In the genomic region with DNA sequence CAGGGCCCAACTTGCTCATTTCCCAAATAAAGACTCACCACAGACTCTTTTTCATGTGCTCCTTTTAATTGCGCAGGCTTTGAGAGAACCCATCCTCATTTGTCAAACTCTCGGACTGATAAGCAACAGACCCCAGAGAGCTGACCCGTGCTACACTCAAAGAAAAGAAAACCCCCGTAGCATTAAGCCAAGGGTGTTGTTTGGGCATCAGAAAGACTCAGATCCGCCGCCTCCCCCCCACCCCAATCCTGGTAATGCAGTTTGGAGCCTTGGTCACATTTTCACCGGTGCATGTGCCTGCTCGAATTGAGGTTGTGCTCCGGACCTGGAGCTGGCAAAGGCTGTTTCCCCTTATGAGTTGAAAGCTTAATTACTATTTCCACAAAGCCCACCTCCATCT, we compare ENCODE assay signal across 8 mouse cellular contexts. TPM values are rescaled to one million over a fixed set of nuclear protein-coding genes. Genes with fewer than 3 reads are reported as not detected.
A peak's percentile ranks its signal among the peaks of the same experiment; 100 is the strongest.
DNase-seq lines count a peak whose midpoint lies in the region; ATAC-seq and TF ChIP-seq lines count a peak whose summit lies in the region.

A gene (minus strand): TSS at position 101 of the 400 bp plus-strand sequence.

- DNase-seq in left cerebral cortex, adult 2 months (ENCODE audit: extremely low spot score in 1 of 2, low spot score in 2 of 2): no peak
- no peak for DNase-seq in left cerebral cortex, postnatal 4 days
- DNase-seq in layer of hippocampus, postnatal 25 days (ENCODE audit: extremely low spot score in 1 of 2, low spot score in 1 of 2): no peak
- DNase-seq in cerebellum, adult 9-11 months: no peak
- DNase-seq in adipocyte (ENCODE audit: low spot score): no peak

- peak within 1 kb of the TSS; percentile 50 for H3K4me2 ChIP-seq in forebrain, embryonic 12.5 days
- peak within 1 kb of the TSS; percentile 58 for H3K4me2 ChIP-seq in neural tube, embryonic 12.5 days (replicated peaks)

- no peaks in the 10 kb centered on the region for H3K9me3 ChIP-seq in forebrain, embryonic 12.5 days
- no peaks in the 10 kb centered on the region for H3K9me3 ChIP-seq in neural tube, embryonic 12.5 days

- ATAC-seq in forebrain, embryonic 12.5 days (ENCODE audit: low FRiP score): no peak
- no peak for ATAC-seq in neural tube, embryonic 12.5 days (ENCODE audit: low FRiP score, low read depth)
- no peak for ATAC-seq in erythroblast, adult 5-6 weeks (replicated peaks; ENCODE audit: low FRiP score, poor library complexity, severe bottlenecking)

- intact Hi-C loops in left cerebral cortex, adult 2 months (cut with DNase I): no loop called here
- intact Hi-C loops in left cerebral cortex, postnatal 4 days (cut with DNase I): loop anchor here (5.0 kb wide), 2 partner anchors 288 to 303 kb away; no protein-coding TSS in a partner anchor

- TF ChIP-seq CTCF in left cerebral cortex, adult 2 months (IDR thresholded peaks at IDR 0.05): no peak

- no peaks in the 10 kb centered on the region for H3K36me3 ChIP-seq in forebrain, embryonic 12.5 days (replicated peaks)
- H3K36me3 ChIP-seq in neural tube, embryonic 12.5 days: no peaks in the 10 kb centered on the region

- H3K4me1 ChIP-seq in forebrain, embryonic 12.5 days: peaks cover 16% of the 10 kb centered on the region
- peaks cover 11% of the 10 kb centered on the region; the same call in 1 of the 2 replicates for H3K4me1 ChIP-seq in neural tube, embryonic 12.5 days

- peak within 1 kb of the TSS; percentile 37 for H3K4me3 ChIP-seq in left cerebral cortex, adult 2 months
- H3K4me3 ChIP-seq in forebrain, embryonic 12.5 days (replicated peaks): peak within 1 kb of the TSS; percentile 29
- H3K4me3 ChIP-seq in neural tube, embryonic 12.5 days: peak within 1 kb of the TSS; percentile 27

- WGBS in forebrain, embryonic 12.5 days: 8% methylated on average over 9 of the region's 9 CpGs
- 10% methylated on average over 9 of the region's 9 CpGs for WGBS in neural tube, embryonic 12.5 days

- peaks cover 99% of the 10 kb centered on the region for H3K27me3 ChIP-seq in forebrain, embryonic 12.5 days
- peaks cover 94% of the 10 kb centered on the region for H3K27me3 ChIP-seq in neural tube, embryonic 12.5 days (replicated peaks)

- H3K9ac ChIP-seq in forebrain, embryonic 12.5 days: no peak within 1 kb of the TSS
- 0 out of 2 replicates have a peak within 1 kb of the TSS, but pooled peaks have one; percentile 33 for H3K9ac ChIP-seq in neural tube, embryonic 12.5 days

- H3K27ac ChIP-seq in left cerebral cortex, adult 2 months: no peak within 1 kb of the TSS
- H3K27ac ChIP-seq in forebrain, embryonic 12.5 days: no peak within 1 kb of the TSS
- H3K27ac ChIP-seq in neural tube, embryonic 12.5 days: no peak within 1 kb of the TSS

RNA-seq across cellular contexts. Expression of the gene that starts here (rescaled TPM):
- 10 to 100 TPM; 10.4 to 11.0 TPM for total RNA-seq in left cerebral cortex, adult 2 months (2021)
- 1 to 10 TPM; 9.6 to 9.8 TPM for total RNA-seq in left cerebral cortex, postnatal 4 days (2021)
- polyA plus RNA-seq in forebrain, embryonic 12.5 days (2016; fragmentation: Nextera tagmentation; extraction: Ambion mirVana): 3.3 and 4.0 TPM in 2 replicates
- total RNA-seq in layer of hippocampus, postnatal 25 days (2021): 10 to 100 TPM; 13.0 to 17.5 TPM
- 8.2 and 9.0 TPM in 2 replicates for polyA plus RNA-seq in neural tube, embryonic 12.5 days (2016; fragmentation: Nextera tagmentation; extraction: Ambion mirVana)
- total RNA-seq in erythroblast, adult 5-6 weeks (2015; ENCODE audit: low replicate concordance): not detected in 2 replicates
- total RNA-seq in erythroblast, adult 5-6 weeks (2017; ENCODE audit: low replicate concordance): not detected in 2 replicates

Comparison
In these comparisons a context has a peak if more than half of its experiments do, and no peak if none do; other contexts are left out.
1. RNA of the gene that starts here (total RNA-seq): 13.0 to 17.5 TPM in layer of hippocampus, postnatal 25 days, 10.4 to 11.0 TPM in left cerebral cortex, adult 2 months and 9.6 to 9.8 TPM in left cerebral cortex, postnatal 4 days; not detected in erythroblast, adult 5-6 weeks; every median in the first group is over 10 times any median in the second.
2. Peak in every context shown above with its lines, with median percentiles within 50 percentile points of each other: H3K4me3 ChIP-seq.